Mouse (Mus musculus) CH12.LX (cell line): Measurements from ENCODE around the gene Bcdin3d.

Source experiments
- BHLHE40 ChIP-seq: IDR thresholded peaks from 2 replicates; pipeline ENCODE4 v1.6.1; 2011; ENCODE audit warnings: mild to moderate bottlenecking, low read depth, low read length, improper control_type of control experiment
- CTCF ChIP-seq, 2 experiments: IDR thresholded peaks in 1 of 2; conservative IDR thresholded peaks in 1 of 2; 2 replicates each; pipeline ENCODE4 v1.5.1; 2011 to 2012; ENCODE audit warnings: low read depth in 2 of 2, low read length in 2 of 2, improper control_type of control experiment in 1 of 2, inconsistent platforms in 1 of 2, mild to moderate bottlenecking in 1 of 2, moderate library complexity in 1 of 2
- MEF2A ChIP-seq: IDR thresholded peaks from 2 replicates; pipeline ENCODE4 v1.6.1; 2014; ENCODE audit warnings: low read depth, mild to moderate bottlenecking, inconsistent platforms, low read length, improper control_type of control experiment, borderline replicate concordance
- POLR2A ChIP-seq: IDR thresholded peaks from 2 replicates; pipeline ENCODE4 v1.6.1; 2011; ENCODE audit warnings: low read depth, mild to moderate bottlenecking, improper control_type of control experiment, low read length
- TCF12 ChIP-seq: IDR thresholded peaks from 2 replicates; pipeline ENCODE4 v1.6.1; 2014; ENCODE audit warnings: low read depth, mild to moderate bottlenecking, inconsistent platforms, low read length, improper control_type of control experiment
- UBTF ChIP-seq: IDR thresholded peaks from 2 replicates; pipeline ENCODE4 v1.6.1; 2012; ENCODE audit warnings: low read depth, mild to moderate bottlenecking, inconsistent platforms, low read length, improper control_type of control experiment, moderate library complexity
- ZC3H11A ChIP-seq: IDR thresholded peaks from 2 replicates; pipeline ENCODE4 v1.6.1; 2012; ENCODE audit warnings: low read depth, mild to moderate bottlenecking, inconsistent platforms, low read length, improper control_type of control experiment
- ZNF384 ChIP-seq: IDR thresholded peaks from 2 replicates; pipeline ENCODE4 v1.6.1; 2012; ENCODE audit warnings: low read depth, low read length, improper control_type of control experiment, inconsistent platforms

- TF ChIP-seq POLR2A, result no peak
- no peak for TF ChIP-seq CTCF (conservative IDR thresholded peaks at IDR 0.05 in 1 of 2, IDR thresholded peaks at IDR 0.05 in 1 of 2; ENCODE audit: low read depth in 2 of 2, low read length in 2 of 2)
- TF ChIP-seq ZNF384, result no peak
- no peak for TF ChIP-seq UBTF
- no peak for TF ChIP-seq ZC3H11A
- TF ChIP-seq MEF2A, result no peak
- TF ChIP-seq TCF12, result no peak
- no peak for TF ChIP-seq BHLHE40
Observed at GRCm38 (mm10) chr15:99422551-99422950, 52.0 kb downstream of the Bcdin3d start.
